In the genomic region with DNA sequence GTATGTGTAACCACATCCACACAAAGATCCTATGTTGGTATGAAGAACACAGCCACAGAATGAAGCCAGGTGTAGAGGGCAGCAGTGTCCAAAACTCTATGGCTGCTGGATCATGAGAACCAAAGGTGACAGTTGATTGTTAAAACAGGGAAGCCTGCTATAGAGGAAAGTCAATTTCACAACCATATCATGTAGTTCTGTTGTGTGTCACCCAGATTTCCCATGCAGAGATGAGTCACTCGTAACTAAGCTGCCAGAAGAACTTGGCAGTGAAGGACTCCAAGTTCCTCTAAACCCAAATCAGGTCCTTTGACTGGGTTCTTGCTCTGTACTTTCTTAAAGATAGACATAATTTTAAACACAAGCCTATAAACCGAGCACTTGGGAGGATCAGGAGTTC, we compare ENCODE assay signal across 14 mouse cellular contexts. TPM values are rescaled to one million over a fixed set of nuclear protein-coding genes. Genes with fewer than 3 reads are reported as not detected.
DNase-seq lines count a peak whose midpoint lies in the region; ATAC-seq lines count a peak whose summit lies in the region.
"Had no signal": no experiment of that assay in that cellular context is flagged by ENCODE, and none has a peak within 500 bp of the region (broad histone marks: within the 10 kb centered on the region; RNA-seq: fewer than 3 reads in every experiment).

No protein-coding gene starts in this region.

- 0 out of 2 replicates have a peak, but pooled peaks have one; percentile 14 for ATAC-seq in lung, embryonic 16.5 days (ENCODE audit: low read depth)
- ATAC-seq in forebrain, embryonic 13.5 days = no peak
- ATAC-seq: forebrain, postnatal 0 days had no signal

- no peaks in the 10 kb centered on the region for H3K27me3 ChIP-seq in lung, embryonic 16.5 days (ENCODE audit: control insufficient read depth, insufficient read depth, low read depth, low read length)
- H3K27me3 ChIP-seq in forebrain, embryonic 13.5 days = no peaks in the 10 kb centered on the region
- H3K27me3 ChIP-seq: hindbrain, embryonic 12.5 days; megakaryocyte, embryonic 14.5 days; neural tube, embryonic 13.5 days had no signal

- no peak overlapping the region for H3K4me3 ChIP-seq in lung, embryonic 16.5 days (ENCODE audit: low read length)
- H3K4me3 ChIP-seq in forebrain, embryonic 13.5 days = no peak overlapping the region
- H3K4me3 ChIP-seq: hindbrain, embryonic 12.5 days; megakaryocyte, embryonic 14.5 days; neural tube, embryonic 13.5 days had no signal

- no peaks in the 10 kb centered on the region for H3K36me3 ChIP-seq in lung, embryonic 16.5 days (ENCODE audit: control insufficient read depth, insufficient read depth, low read length)
- H3K36me3 ChIP-seq in forebrain, embryonic 13.5 days (ENCODE audit: poor library complexity, severe bottlenecking) = no peaks in the 10 kb centered on the region
- H3K36me3 ChIP-seq: hindbrain, embryonic 12.5 days; neural tube, embryonic 13.5 days had no signal

- no peak overlapping the region for H3K9ac ChIP-seq in lung, embryonic 16.5 days (ENCODE audit: low read length)
- H3K9ac ChIP-seq in forebrain, embryonic 13.5 days = no peak overlapping the region
- H3K9ac ChIP-seq: forebrain, postnatal 0 days; hindbrain, embryonic 12.5 days; neural tube, embryonic 13.5 days had no signal

- H3K4me1 ChIP-seq in lung, embryonic 16.5 days (replicated peaks; ENCODE audit: control insufficient read depth, insufficient read depth, low read length) = no peaks in the 10 kb centered on the region
- peaks cover 5% of the 10 kb centered on the region; the same call in 1 of the 2 replicates for H3K4me1 ChIP-seq in forebrain, embryonic 13.5 days
- H3K4me1 ChIP-seq: hindbrain, embryonic 12.5 days; megakaryocyte, embryonic 14.5 days; neural tube, embryonic 13.5 days had no signal

- peak; percentile 36 to 76 for DNase-seq in frontal cortex, adult 2 months (ENCODE audit: extremely low spot score in 1 of 2, low spot score in 1 of 2)
- no peak for DNase-seq in frontal cortex, postnatal 10 days (ENCODE audit: low spot score in 2 of 2)
- peak; percentile 48 to 54 for DNase-seq in right cerebral cortex, adult 2 months (ENCODE audit: low spot score in 2 of 2)
- DNase-seq in right cerebral cortex, postnatal 10 days (ENCODE audit: low spot score in 2 of 2) = no peak
- DNase-seq in spleen, postnatal 36 days (ENCODE audit: low spot score in 2 of 2) = no peak
- no peak for DNase-seq in thymus, postnatal 14 days
- DNase-seq: forebrain, postnatal 0 days; left cerebral cortex, postnatal 4 days had no signal

- no peak overlapping the region for H3K4me2 ChIP-seq in lung, embryonic 16.5 days (ENCODE audit: low read depth, low read length)
- H3K4me2 ChIP-seq in forebrain, embryonic 13.5 days = no peak overlapping the region
- H3K4me2 ChIP-seq: hindbrain, embryonic 12.5 days; neural tube, embryonic 13.5 days had no signal

- H3K9me3 ChIP-seq in lung, embryonic 16.5 days (ENCODE audit: control insufficient read depth, low read length) = no peaks in the 10 kb centered on the region
- H3K9me3 ChIP-seq in forebrain, embryonic 13.5 days (replicated peaks) = no peaks in the 10 kb centered on the region
- H3K9me3 ChIP-seq: hindbrain, embryonic 12.5 days; megakaryocyte, embryonic 14.5 days; neural tube, embryonic 13.5 days had no signal

- H3K27ac ChIP-seq in lung, embryonic 16.5 days (ENCODE audit: low read length) = no peak overlapping the region
- H3K27ac ChIP-seq in forebrain, embryonic 13.5 days = no peak overlapping the region
- H3K27ac ChIP-seq: hindbrain, embryonic 12.5 days; kidney, postnatal 0 days; neural tube, embryonic 13.5 days had no signal

- WGBS in lung, embryonic 16.5 days = 67% methylated on average over 2 of the region's 2 CpGs
- 92% methylated on average over 2 of the region's 2 CpGs for WGBS in forebrain, embryonic 13.5 days

RNA-seq across cellular contexts. Expression of a gene that starts 38.6 kb away (rescaled TPM):
- polyA plus RNA-seq in frontal cortex, adult 2 months (2012; rRNA removed) = 65.5 and 77.3 TPM in 2 replicates
- polyA plus RNA-seq in lung, embryonic 16.5 days (2015; fragmentation: Nextera tagmentation; extraction: Ambion mirVana) = 16.8 TPM in 2 replicates
- polyA plus RNA-seq in forebrain, embryonic 13.5 days (2015; fragmentation: Nextera tagmentation; extraction: Ambion mirVana) = 45.9 and 55.0 TPM in 2 replicates

Comparison
In these comparisons a context has a peak if more than half of its experiments do, and no peak if none do; other contexts are left out.
1. DNase-seq: peak in frontal cortex, adult 2 months (2 of 2) and right cerebral cortex, adult 2 months (2 of 2); none in frontal cortex, postnatal 10 days (0 of 2), right cerebral cortex, postnatal 10 days (0 of 2), spleen, postnatal 36 days (0 of 2) and thymus, postnatal 14 days (single experiment).